Mouse (Mus musculus) MEL (cell line): ENCODE results near the gene Ly6g6c. TPM values are rescaled to one million over a fixed set of nuclear protein-coding genes. Genes with fewer than 3 reads are reported as not detected.

ENCODE experiments used
- DNase-seq: peaks from one replicate; pipeline ENCODE4 v3.0.0; 2011; ENCODE audit warnings: low read depth, low spot score
- H3K27ac ChIP-seq: 2 replicates; pipeline ENCODE4 v1.5.1; 2012; ENCODE audit warnings: low read depth, mild to moderate bottlenecking, control low read depth, low read length, moderate library complexity; ENCODE audit not compliant: control insufficient read depth
- H3K27me3 ChIP-seq, 2 experiments: fragments of 150-350 bp in 1 of 2; sonication (generic) in 1 of 2; 2 replicates each; pipeline ENCODE4 v1.6.1; 2012; ENCODE audit warnings: low read length in 2 of 2, mild to moderate bottlenecking in 2 of 2, improper control_type of control experiment in 1 of 2, moderate library complexity in 1 of 2; ENCODE audit not compliant: insufficient read depth in 2 of 2, control insufficient read depth in 1 of 2
- H3K36me3 ChIP-seq, 2 experiments: 2 replicates each; pipeline ENCODE4 v1.6.1; 2012 to 2014; ENCODE audit warnings: low read length in 2 of 2, improper control_type of control experiment in 1 of 2, inconsistent platforms in 1 of 2, mild to moderate bottlenecking in 1 of 2; ENCODE audit not compliant: insufficient read depth in 2 of 2, control insufficient read depth in 1 of 2
- H3K4me1 ChIP-seq, 2 experiments: fragments of 150-350 bp in 1 of 2; sonication (generic) in 1 of 2; 2 replicates each; pipeline ENCODE4 v1.6.1; 2012; ENCODE audit warnings: low read length in 2 of 2, improper control_type of control experiment in 1 of 2, mild to moderate bottlenecking in 1 of 2; ENCODE audit not compliant: insufficient read depth in 2 of 2, control insufficient read depth in 1 of 2
- H3K4me3 ChIP-seq, 2 experiments: fragments of 150-350 bp in 1 of 2; sonication (generic) in 1 of 2; 2 replicates each; pipeline ENCODE4 v1.5.1; 2012; ENCODE audit warnings: low read depth in 2 of 2, low read length in 2 of 2, mild to moderate bottlenecking in 2 of 2, moderate library complexity in 2 of 2, control low read depth in 1 of 2, improper control_type of control experiment in 1 of 2; ENCODE audit not compliant: control insufficient read depth in 1 of 2, insufficient read depth in 1 of 2
- H3K79me2 ChIP-seq: 2 replicates; pipeline ENCODE4 v1.6.1; 2012; ENCODE audit warnings: mild to moderate bottlenecking, low read length, moderate library complexity; ENCODE audit not compliant: control insufficient read depth, poor library complexity, insufficient read depth
- H3K9ac ChIP-seq: 2 replicates; pipeline ENCODE4 v1.6.1; 2012; ENCODE audit warnings: low read depth, mild to moderate bottlenecking, control low read depth, low read length, moderate library complexity; ENCODE audit not compliant: control insufficient read depth, poor library complexity, severe bottlenecking
- H3K9me3 ChIP-seq: fragments of 150-350 bp; sonication (generic); replicated peaks from 2 replicates; pipeline ENCODE4 v1.6.1; 2012; ENCODE audit warnings: mild to moderate bottlenecking, low read length, improper control_type of control experiment, moderate library complexity; ENCODE audit not compliant: insufficient read depth
- BHLHE40 ChIP-seq: IDR thresholded peaks from 2 replicates; pipeline ENCODE4 v1.6.1; 2012; ENCODE audit warnings: low read depth, mild to moderate bottlenecking, inconsistent platforms, low read length, improper control_type of control experiment, borderline replicate concordance
- CHD1 ChIP-seq: IDR thresholded peaks from 2 replicates; pipeline ENCODE4 v1.6.1; 2012; ENCODE audit warnings: low read depth, mild to moderate bottlenecking, inconsistent platforms, low read length, improper control_type of control experiment
- CHD2 ChIP-seq: IDR thresholded peaks from 2 replicates; pipeline ENCODE4 v1.6.1; 2011; ENCODE audit warnings: low read length, improper control_type of control experiment
- ELF1 ChIP-seq: IDR thresholded peaks from 2 replicates; pipeline ENCODE4 v1.6.1; 2014; ENCODE audit warnings: low read depth, mild to moderate bottlenecking, inconsistent platforms, low read length, improper control_type of control experiment, moderate library complexity
- EP300 ChIP-seq, 2 experiments: IDR thresholded peaks; 2 replicates each; pipeline ENCODE4 v1.6.1; 2011; ENCODE audit warnings: improper control_type of control experiment in 2 of 2, low read length in 2 of 2, low read depth in 1 of 2, mild to moderate bottlenecking in 1 of 2
- ETS1 ChIP-seq: IDR thresholded peaks from 2 replicates; pipeline ENCODE4 v1.6.1; 2012; ENCODE audit warnings: low read depth, mild to moderate bottlenecking, inconsistent platforms, low read length, improper control_type of control experiment, moderate library complexity
- HCFC1 ChIP-seq: IDR thresholded peaks from 2 replicates; pipeline ENCODE4 v1.6.1; 2012; ENCODE audit warnings: low read depth, mild to moderate bottlenecking, inconsistent platforms, low read length, improper control_type of control experiment, moderate library complexity
- JUND ChIP-seq: IDR thresholded peaks from 2 replicates; pipeline ENCODE4 v1.6.1; 2011; ENCODE audit warnings: low read depth, mild to moderate bottlenecking, improper control_type of control experiment, low read length
- MXI1 ChIP-seq: IDR thresholded peaks from 2 replicates; pipeline ENCODE4 v1.6.1; 2011; ENCODE audit warnings: mild to moderate bottlenecking, low read depth, low read length, improper control_type of control experiment
- MYB ChIP-seq: IDR thresholded peaks from 2 replicates; pipeline ENCODE4 v1.6.1; 2011; ENCODE audit warnings: mild to moderate bottlenecking, low read depth, low read length, improper control_type of control experiment
- NRF1 ChIP-seq: IDR thresholded peaks from 2 replicates; pipeline ENCODE4 v1.6.1; 2014; ENCODE audit warnings: low read depth, mild to moderate bottlenecking, inconsistent platforms, low read length, improper control_type of control experiment, moderate library complexity; ENCODE audit not compliant: poor library complexity, insufficient read depth, severe bottlenecking
- SIN3A ChIP-seq: IDR thresholded peaks from 2 replicates; pipeline ENCODE4 v1.6.1; 2012; ENCODE audit warnings: low read length, improper control_type of control experiment, inconsistent platforms
- TAL1 ChIP-seq: IDR thresholded peaks from 2 replicates; pipeline ENCODE4 v1.6.1; 2012; ENCODE audit warnings: mild to moderate bottlenecking, inconsistent platforms, low read length, moderate library complexity, mixed read lengths
- TBP ChIP-seq: IDR thresholded peaks from 2 replicates; pipeline ENCODE4 v1.8.0; 2011; ENCODE audit warnings: low read depth, low read length, improper control_type of control experiment
- TCF12 ChIP-seq: IDR thresholded peaks from 2 replicates; pipeline ENCODE4 v1.6.1; 2014; ENCODE audit warnings: low read depth, mild to moderate bottlenecking, inconsistent platforms, low read length, improper control_type of control experiment, moderate library complexity
- USF2 ChIP-seq, 2 experiments: IDR thresholded peaks; 2 replicates each; pipeline ENCODE4 v1.6.1; 2011 to 2012; ENCODE audit warnings: improper control_type of control experiment in 2 of 2, low read length in 2 of 2, borderline replicate concordance in 1 of 2, inconsistent platforms in 1 of 2, low read depth in 1 of 2, mild to moderate bottlenecking in 1 of 2; ENCODE audit not compliant: insufficient read depth in 1 of 2
- polyA plus RNA-seq, 2 experiments: library from polyadenylated mRNA; stranded (reverse) in 1 of 2; unstranded in 1 of 2; fragments of >175 nt in 1 of 2; fragments of >200 nt in 1 of 2; gene quantifications; 2 replicates each; pipeline versions ENCODE4 v1.2.1 to v1.2.4; 2012; ENCODE audit warnings: low replicate concordance in 2 of 2, low read depth in 1 of 2; ENCODE audit not compliant: insufficient read length in 2 of 2, insufficient read depth in 1 of 2, missing spikeins in 1 of 2
- total RNA-seq: library from RNA; depleted of rRNA; stranded (reverse); fragments of 300-350 nt; gene quantifications from 2 replicates; pipeline ENCODE4 v1.2.3, GENCODE M21; 2012

Gene Ly6g6c
- total and polyA plus RNA-seq, 3 experiments: 0.24 TPM; not detected in 2

- TF ChIP-seq ELF1: no peak
- TF ChIP-seq SIN3A: no peak
- TF ChIP-seq CHD2: no peak
- TF ChIP-seq NRF1: no peak
- TF ChIP-seq MYB: no peak
- no peak for TF ChIP-seq JUND
- Histone ChIP-seq H3K9ac (no peak overlapping the region), H3K27ac (no peak overlapping the region; the same call in 1 of the 2 replicates), H3K36me3 (peaks cover 16 to 20% of the 10 kb centered on the region in 2 experiments), H3K9me3 (no peaks in the 10 kb centered on the region), H3K79me2 (peaks cover 29% of the 10 kb centered on the region), H3K4me1 (peaks cover 0 to 12% of the 10 kb centered on the region in 2 experiments; a peak in 3 of 4 replicates), H3K4me3 (no peak overlapping the region), H3K27me3 (no peaks in the 10 kb centered on the region)
- DNase-seq: no peak
Measured at GRCm38 (mm10) chr17:35055691-35056495, 9.3 kb upstream of the Ly6g6c start.

- H3K36me3 ChIP-seq: peaks cover 16 to 18% of the 10 kb centered on the region in 2 experiments
- H3K27ac ChIP-seq: no peak overlapping the region
- H3K9me3 ChIP-seq: no peaks in the 10 kb centered on the region
- H3K79me2 ChIP-seq: peaks cover 22% of the 10 kb centered on the region
- H3K4me1 ChIP-seq: peaks cover 0 to 10% of the 10 kb centered on the region in 2 experiments; a peak in 3 of 4 replicates
- no peaks in the 10 kb centered on the region for H3K27me3 ChIP-seq
- H3K9ac ChIP-seq: no peak overlapping the region
- H3K4me3 ChIP-seq: no peak overlapping the region
- DNase-seq: peak; percentile 50
- TF ChIP-seq JUND: peak; percentile 69; the same call in 1 of the 2 replicates
- peak; percentile 42; the same call in 1 of the 2 replicates for TF ChIP-seq ETS1
- TF ChIP-seq HCFC1: no peak
- TF ChIP-seq MXI1: peak; percentile 42; the same call in 1 of the 2 replicates
- TF ChIP-seq TCF12: peak; percentile 45; the same call in 1 of the 2 replicates
- no peak for TF ChIP-seq CHD1
- TF ChIP-seq EP300 (IDR thresholded peaks at IDR 0.05; ENCODE audit: low read depth in 1 of 2, low read length in 2 of 2): peak; percentile 17 to 52; a peak in 2 of 4 replicates
- TF ChIP-seq TAL1: peak; percentile 35; the same call in 1 of the 2 replicates
- TF ChIP-seq BHLHE40: peak; percentile 53; the same call in 1 of the 2 replicates
- TF ChIP-seq TBP: 0 out of 2 replicates have a peak, but pooled peaks have one; percentile 8
- no peak for TF ChIP-seq USF2 (IDR thresholded peaks at IDR 0.05; ENCODE audit: borderline replicate concordance in 1 of 2, insufficient read depth in 1 of 2, low read depth in 1 of 2, low read length in 2 of 2)
- peak; percentile 59; the same call in 1 of the 2 replicates for TF ChIP-seq SIN3A
Measured at GRCm38 (mm10) chr17:35057090-35057489, 8.1 kb upstream of the Ly6g6c start.
